In the genomic region with DNA sequence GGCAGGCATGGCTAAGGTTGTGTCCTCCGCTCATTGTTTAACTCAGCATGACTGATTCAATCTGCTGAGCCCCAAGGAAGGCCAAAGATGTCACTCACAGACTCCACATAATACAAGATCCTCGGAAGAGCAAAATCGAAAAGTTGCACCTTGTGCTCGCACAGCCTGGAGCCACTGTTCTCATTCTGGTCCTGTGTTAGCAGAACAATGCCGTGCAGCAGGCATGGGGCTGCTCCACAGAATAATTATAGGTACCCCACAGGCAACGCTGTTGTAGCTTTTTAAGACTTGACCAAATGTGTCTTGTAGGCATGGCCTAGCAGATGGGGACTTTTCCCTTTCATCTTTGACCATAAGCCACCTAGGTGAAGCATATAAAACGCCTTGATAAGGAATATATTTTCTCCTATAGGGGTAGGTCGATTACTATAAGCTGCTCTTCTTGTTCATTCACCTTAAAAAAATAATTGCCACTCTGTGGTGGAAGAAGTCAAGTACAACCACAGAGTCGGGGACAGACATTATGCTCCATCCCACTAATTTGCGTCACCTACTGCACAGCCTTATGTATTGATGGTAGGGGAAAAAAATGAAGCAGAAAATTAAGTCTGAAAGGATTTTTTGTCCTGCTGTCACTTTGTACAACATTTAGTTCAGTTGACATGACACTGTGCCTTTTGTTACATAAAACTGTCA, we compare ENCODE assay signal across 17 mouse cellular contexts.
DNase-seq lines count a peak whose midpoint lies in the region; ATAC-seq lines count a peak whose summit lies in the region.
"Had no signal": no experiment of that assay in that cellular context is flagged by ENCODE, and none has a peak within 500 bp of the region (broad histone marks: within the 10 kb centered on the region; RNA-seq: fewer than 3 reads in every experiment).

No protein-coding gene starts in this region.

- DNase-seq in embryonic facial prominence, embryonic 11.5 days (ENCODE audit: low spot score), result no peak
- no peak for DNase-seq in embryonic facial prominence, embryonic 10.5 days (ENCODE audit: low spot score)
- DNase-seq in hindbrain, embryonic 14.5 days (ENCODE audit: low spot score), result no peak
- DNase-seq in testis, postnatal 10 days (ENCODE audit: low spot score), result no peak
- DNase-seq in urinary bladder, adult 18-20 months (ENCODE audit: low spot score in 2 of 2), result no peak
- DNase-seq in lung, postnatal 14 days, result no peak
- DNase-seq: adrenal gland, adult 2 months; cerebellum, postnatal 36 days; gastrocnemius, adult 2 months; heart, postnatal 36 days; lung, adult 18-20 months had no signal

- H3K4me2 ChIP-seq in embryonic facial prominence, embryonic 11.5 days (ENCODE audit: low read depth, low read length), result no peak overlapping the region
- no peak overlapping the region for H3K4me2 ChIP-seq in forebrain, embryonic 12.5 days
- H3K4me2 ChIP-seq in hindbrain, embryonic 14.5 days (replicated peaks), result no peak overlapping the region
- no peak overlapping the region for H3K4me2 ChIP-seq in midbrain, embryonic 16.5 days (ENCODE audit: low read length)
- H3K4me2 ChIP-seq: limb, embryonic 15.5 days; neural tube, embryonic 13.5 days had no signal

- H3K9ac ChIP-seq in embryonic facial prominence, embryonic 11.5 days (replicated peaks; ENCODE audit: low read length), result no peak overlapping the region
- H3K9ac ChIP-seq in forebrain, embryonic 12.5 days, result no peak overlapping the region
- H3K9ac ChIP-seq in hindbrain, embryonic 14.5 days, result no peak overlapping the region
- H3K9ac ChIP-seq in midbrain, embryonic 16.5 days (ENCODE audit: low read depth, low read length), result no peak overlapping the region
- H3K9ac ChIP-seq: limb, embryonic 15.5 days; neural tube, embryonic 13.5 days had no signal

- ATAC-seq in embryonic facial prominence, embryonic 11.5 days (replicated peaks; ENCODE audit: insufficient number of reproducible peaks, low FRiP score, low TSS enrichment, low read depth), result peak; percentile 86
- peak; percentile 85 for ATAC-seq in forebrain, embryonic 12.5 days (ENCODE audit: low FRiP score)
- ATAC-seq in hindbrain, embryonic 14.5 days (ENCODE audit: low FRiP score), result peak; percentile 64
- ATAC-seq in midbrain, embryonic 16.5 days, result peak; percentile 82
- ATAC-seq: intestine, postnatal 0 days had no signal

- no peak overlapping the region for H3K4me3 ChIP-seq in embryonic facial prominence, embryonic 11.5 days (ENCODE audit: low read depth, low read length)
- no peak overlapping the region for H3K4me3 ChIP-seq in embryonic facial prominence, embryonic 10.5 days
- no peak overlapping the region for H3K4me3 ChIP-seq in forebrain, embryonic 12.5 days (replicated peaks)
- no peak overlapping the region for H3K4me3 ChIP-seq in hindbrain, embryonic 14.5 days (replicated peaks; ENCODE audit: low read length)
- H3K4me3 ChIP-seq in midbrain, embryonic 16.5 days (ENCODE audit: low read depth, low read length), result no peak overlapping the region
- H3K4me3 ChIP-seq: gastrocnemius, adult 2 months; left cerebral cortex, adult 2 months; limb, embryonic 15.5 days; neural tube, embryonic 13.5 days had no signal

- H3K9me3 ChIP-seq in embryonic facial prominence, embryonic 11.5 days (replicated peaks; ENCODE audit: control insufficient read depth, low read length), result no peaks in the 10 kb centered on the region
- no peaks in the 10 kb centered on the region for H3K9me3 ChIP-seq in embryonic facial prominence, embryonic 10.5 days
- no peaks in the 10 kb centered on the region for H3K9me3 ChIP-seq in forebrain, embryonic 12.5 days
- no peaks in the 10 kb centered on the region for H3K9me3 ChIP-seq in hindbrain, embryonic 14.5 days (ENCODE audit: control insufficient read depth, low read length)
- no peaks in the 10 kb centered on the region for H3K9me3 ChIP-seq in midbrain, embryonic 16.5 days (replicated peaks; ENCODE audit: control insufficient read depth, low read length, poor library complexity, severe bottlenecking)
- H3K9me3 ChIP-seq: limb, embryonic 15.5 days; neural tube, embryonic 13.5 days had no signal

- WGBS in embryonic facial prominence, embryonic 11.5 days, result 57% methylated on average over 10 of the region's 10 CpGs
- WGBS in embryonic facial prominence, embryonic 10.5 days, result 62% methylated on average over 10 of the region's 10 CpGs
- 24% methylated on average over 10 of the region's 10 CpGs for WGBS in forebrain, embryonic 12.5 days
- WGBS in hindbrain, embryonic 14.5 days, result 24% methylated on average over 10 of the region's 10 CpGs
- 25% methylated on average over 10 of the region's 10 CpGs for WGBS in midbrain, embryonic 16.5 days

- no peak overlapping the region for H3K27ac ChIP-seq in embryonic facial prominence, embryonic 11.5 days (replicated peaks; ENCODE audit: low read depth, low read length)
- no peak overlapping the region for H3K27ac ChIP-seq in embryonic facial prominence, embryonic 10.5 days (replicated peaks)
- no peak overlapping the region for H3K27ac ChIP-seq in forebrain, embryonic 12.5 days
- H3K27ac ChIP-seq in hindbrain, embryonic 14.5 days, result no peak overlapping the region
- H3K27ac ChIP-seq in midbrain, embryonic 16.5 days (ENCODE audit: low read length), result no peak overlapping the region
- H3K27ac ChIP-seq: gastrocnemius, adult 2 months; left cerebral cortex, adult 2 months; limb, embryonic 15.5 days; neural tube, embryonic 13.5 days had no signal

- no peaks in the 10 kb centered on the region for H3K27me3 ChIP-seq in embryonic facial prominence, embryonic 11.5 days (ENCODE audit: control insufficient read depth, insufficient read depth, low read length)
- H3K27me3 ChIP-seq in embryonic facial prominence, embryonic 10.5 days (replicated peaks; ENCODE audit: low read depth, poor library complexity, severe bottlenecking), result no peaks in the 10 kb centered on the region
- H3K27me3 ChIP-seq in forebrain, embryonic 12.5 days, result 0 out of 2 replicates have a peak, but pooled peaks cover 3% of the 10 kb centered on the region
- H3K27me3 ChIP-seq in hindbrain, embryonic 14.5 days (ENCODE audit: control insufficient read depth, insufficient read depth, low read length), result peaks cover 6% of the 10 kb centered on the region
- H3K27me3 ChIP-seq in midbrain, embryonic 16.5 days (ENCODE audit: control insufficient read depth, insufficient read depth, low read depth, low read length), result no peaks in the 10 kb centered on the region
- H3K27me3 ChIP-seq: limb, embryonic 15.5 days; neural tube, embryonic 13.5 days had no signal

- no peaks in the 10 kb centered on the region for H3K4me1 ChIP-seq in embryonic facial prominence, embryonic 11.5 days (ENCODE audit: control insufficient read depth, insufficient read depth, low read length)
- peaks cover 4% of the 10 kb centered on the region; the same call in 1 of the 2 replicates for H3K4me1 ChIP-seq in embryonic facial prominence, embryonic 10.5 days
- peaks cover 8% of the 10 kb centered on the region for H3K4me1 ChIP-seq in forebrain, embryonic 12.5 days
- no peaks in the 10 kb centered on the region for H3K4me1 ChIP-seq in hindbrain, embryonic 14.5 days (replicated peaks; ENCODE audit: control insufficient read depth, insufficient read depth, low read length)
- H3K4me1 ChIP-seq in midbrain, embryonic 16.5 days (ENCODE audit: control insufficient read depth, insufficient read depth, low read length), result peaks cover 7% of the 10 kb centered on the region
- H3K4me1 ChIP-seq: limb, embryonic 15.5 days; neural tube, embryonic 13.5 days had no signal

- H3K36me3 ChIP-seq in embryonic facial prominence, embryonic 11.5 days (replicated peaks; ENCODE audit: control insufficient read depth, insufficient read depth, low read depth, low read length), result no peaks in the 10 kb centered on the region
- H3K36me3 ChIP-seq in embryonic facial prominence, embryonic 10.5 days (replicated peaks), result no peaks in the 10 kb centered on the region
- no peaks in the 10 kb centered on the region for H3K36me3 ChIP-seq in forebrain, embryonic 12.5 days (replicated peaks)
- H3K36me3 ChIP-seq in hindbrain, embryonic 14.5 days (replicated peaks; ENCODE audit: control insufficient read depth, insufficient read depth), result no peaks in the 10 kb centered on the region
- no peaks in the 10 kb centered on the region for H3K36me3 ChIP-seq in midbrain, embryonic 16.5 days (ENCODE audit: control insufficient read depth, insufficient read depth, low read length)
- H3K36me3 ChIP-seq: limb, embryonic 15.5 days; neural tube, embryonic 13.5 days had no signal
